Mouse (Mus musculus) leukemia stem cell, adult 10-12 weeks (primary cell): ENCODE data around the gene Ceacam11. TPM values are rescaled to one million over a fixed set of nuclear protein-coding genes. Genes with fewer than 3 reads are reported as not detected.

Source experiments
- polyA plus RNA-seq: library from polyadenylated mRNA; stranded (reverse); fragments of >175 nt; gene quantifications from 2 replicates; pipeline ENCODE4 v1.2.3, GENCODE M21; 2012; ENCODE audit warnings: low replicate concordance

The Ceacam11 gene
- not detected in 2 replicates for polyA plus RNA-seq

GRCm38 (mm10) chr7:17971824-17972223, at the start of gene Ceacam11:
TSS of gene Ceacam11 (plus strand) at chr7:17972124.

GRCm38 (mm10) chr7:18009589-18009988, 37.7 kb downstream of the Ceacam11 start, which contains the start of gene Ceacam13:
TSS of gene Ceacam13 (plus strand) at chr7:18009889.

Other genes starting within 250 kb of the Ceacam11 start
- gene Ceacam14, start 159.5 kb upstream of the Ceacam11 start, polyA plus RNA-seq = 0.16 TPM in 1 of 2 replicates, not detected in the other
- gene Gm5155, start 100.4 kb upstream of the Ceacam11 start, polyA plus RNA-seq = 0.05 and 0.08 TPM in 2 replicates
- gene Ceacam13, start 37.8 kb downstream of the Ceacam11 start, polyA plus RNA-seq = not detected in 2 replicates
- gene Ceacam12, start 93.8 kb downstream of the Ceacam11 start, polyA plus RNA-seq = not detected in 2 replicates
- gene Igfl3, start 204.4 kb downstream of the Ceacam11 start, polyA plus RNA-seq = not detected in 2 replicates